Mouse (Mus musculus) adrenal gland, adult 18-20 months (tissue): Measurements from ENCODE around the gene Tfap2d. TPM values are rescaled to one million over a fixed set of nuclear protein-coding genes. Genes with fewer than 3 reads are reported as not detected.

Experiments
- DNase-seq, 2 experiments: peaks; one replicate each; pipeline ENCODE4 v3.0.0; 2021 to 2022; ENCODE audit warnings: low spot score in 2 of 2
- total RNA-seq, 2 experiments: library from RNA; stranded (reverse); gene quantifications; 1 replicate in 1 of 2; 2 replicates in 1 of 2; pipeline ENCODE4 v1.2.3; 2021

The Tfap2d gene
- total RNA-seq, 2 experiments from 2014 or later, result not detected

DNA sequence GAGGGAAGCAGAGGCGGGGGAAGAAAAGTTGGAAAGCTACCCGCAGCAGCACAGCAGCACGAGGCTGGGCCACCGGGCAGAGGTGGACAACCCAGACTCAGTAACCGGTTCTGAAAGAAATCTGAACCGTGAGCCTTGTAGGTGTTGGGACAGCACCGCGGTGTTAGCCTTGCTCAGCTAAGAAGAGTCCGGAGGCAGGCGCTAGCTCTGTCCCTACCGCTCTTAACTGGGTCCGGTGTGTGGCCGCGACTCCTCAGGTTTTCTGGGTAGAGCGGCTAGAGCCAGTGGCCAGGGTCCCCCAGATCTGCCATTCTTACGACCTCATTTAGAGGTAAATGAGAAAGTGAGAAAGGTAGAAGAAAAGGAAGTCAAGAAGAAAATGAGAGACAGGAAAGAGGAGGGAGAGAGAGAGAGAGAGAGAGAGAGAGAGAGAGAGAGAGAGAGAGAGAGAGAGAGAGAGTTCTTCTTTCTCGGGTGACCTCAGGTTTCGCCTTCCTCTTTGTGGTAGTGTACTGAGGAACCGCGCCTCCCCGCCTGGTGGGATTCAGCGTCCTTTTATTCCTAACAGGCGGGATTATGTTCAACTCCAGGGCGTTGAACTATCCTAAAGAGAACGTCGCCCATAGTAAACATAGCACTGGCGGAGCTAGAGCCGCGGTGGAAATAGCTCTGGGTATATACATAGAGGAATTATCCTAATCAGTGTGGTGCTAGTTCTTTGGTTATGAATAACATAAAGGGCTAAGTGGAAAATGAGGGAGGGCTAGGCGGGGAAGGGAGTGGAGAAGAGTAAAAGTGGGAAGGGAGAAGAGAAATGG lies 107.6 kb downstream of the Tfap2d start:
- DNase-seq, result no peak

- DNase-seq, result no peak
These were observed 108.2 kb downstream of the Tfap2d start for GRCm38 (mm10) chr1:19211033-19211405.

DNA sequence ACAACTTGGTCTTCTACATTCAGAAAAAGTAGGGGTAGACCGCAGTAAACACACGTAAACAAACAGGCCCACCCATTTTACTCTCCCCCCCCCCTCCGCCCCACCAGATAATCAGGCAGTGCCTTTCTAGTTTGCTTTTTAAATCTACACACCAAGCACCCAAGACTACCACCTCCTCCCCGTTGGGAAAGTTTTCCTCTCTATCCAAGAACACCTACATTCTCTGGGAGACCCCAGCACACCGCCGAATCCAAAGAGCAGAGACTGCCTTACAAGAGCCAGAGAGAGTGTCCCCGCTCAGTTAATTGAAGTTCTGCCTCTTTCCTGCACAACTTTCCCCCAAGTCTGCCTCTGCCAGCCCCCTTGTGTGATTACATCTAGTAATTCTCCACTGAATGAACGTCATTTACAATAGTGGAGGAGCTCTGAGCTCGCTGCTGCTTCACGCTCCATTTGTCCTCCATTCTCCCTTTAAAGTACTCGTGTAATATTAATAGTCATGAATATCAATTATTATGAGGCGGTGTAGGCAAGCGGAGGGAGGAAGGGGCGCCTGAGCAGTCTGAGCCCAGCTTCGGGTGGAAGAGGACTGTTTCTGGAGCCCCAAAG lies 108.8 kb downstream of the Tfap2d start:
- no peak for DNase-seq

GRCm38 (mm10) chr1:19212691-19213090 lies 109.9 kb downstream of the Tfap2d start:
- DNase-seq, result no peak

DNA sequence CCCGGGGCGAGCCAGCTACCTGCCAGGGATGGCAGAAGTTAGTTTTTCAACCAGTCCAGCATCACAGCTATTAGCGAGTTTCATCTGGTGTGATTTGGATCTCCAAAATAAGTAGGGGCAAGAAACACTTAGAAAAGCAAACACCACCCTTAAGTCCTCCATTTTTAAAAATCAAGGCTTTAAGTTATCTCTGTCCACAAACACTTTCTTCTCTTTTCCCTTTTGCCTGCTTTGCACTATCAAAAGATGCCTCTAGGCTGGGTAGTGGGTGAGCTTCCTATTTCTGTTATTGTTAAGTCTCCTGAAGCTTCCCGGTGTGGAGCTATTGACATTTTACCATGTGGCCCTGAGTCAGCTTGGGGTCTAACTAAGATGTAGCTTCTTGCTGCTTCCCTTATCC lies 110.3 kb downstream of the Tfap2d start:
- DNase-seq, result no peak

- DNase-seq, result no peak
These were observed 111.1 kb downstream of the Tfap2d start for GRCm38 (mm10) chr1:19213851-19214395.

Other genes with a start within 250 kb of the Tfap2d start
- 1 to 10 TPM; 8.5 to 8.6 TPM for gene Tfap2b, start 105.9 kb downstream of the Tfap2d start, total RNA-seq